Mouse (Mus musculus): ENCODE measurements around the gene Pole. TPM values are rescaled to one million over a fixed set of nuclear protein-coding genes. Genes with fewer than 3 reads are reported as not detected.

Gene Pole
- 6.1 and 10.9 TPM in 2 replicates for polyA plus RNA-seq (2015; fragmentation: Nextera tagmentation; extraction: Ambion mirVana)

DNA sequence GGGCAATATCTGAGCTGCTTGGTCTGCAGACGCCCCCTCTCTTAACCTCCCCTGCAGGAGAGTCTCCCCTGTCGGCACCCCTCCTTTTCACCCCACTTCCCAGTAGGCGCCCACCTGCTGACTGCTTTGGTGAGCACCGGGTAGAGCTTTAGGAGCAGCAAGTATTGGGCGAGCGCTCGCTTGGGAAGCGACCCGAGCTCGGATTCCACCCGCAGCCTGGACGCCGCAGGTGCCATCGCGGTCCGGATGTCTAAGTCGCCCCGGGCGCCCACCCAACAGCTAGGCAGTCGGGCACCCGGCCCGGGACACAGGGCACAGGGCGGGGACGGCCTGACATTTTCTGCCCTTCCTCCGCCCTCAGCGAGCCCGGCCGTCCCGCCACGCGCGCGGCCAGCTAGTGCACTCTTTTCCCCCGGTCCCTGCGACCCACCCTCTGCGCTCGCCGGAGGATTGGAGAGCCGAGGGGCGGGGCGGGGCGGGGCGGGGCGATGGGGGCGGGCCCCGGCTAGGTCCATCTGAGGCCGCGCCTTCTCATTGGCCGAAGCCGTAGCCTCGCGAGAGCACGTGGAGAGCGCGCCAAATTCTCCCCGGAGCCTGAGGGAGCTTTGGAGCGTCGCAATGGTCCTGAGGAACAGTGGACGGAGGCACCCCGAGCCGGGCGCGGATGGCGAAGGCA, at the start of gene Pole, which contains the start of gene Pxmp2:
TSS of gene Pole (plus strand) at position 537 of the 676 bp plus-strand sequence.
TSS of gene Pxmp2 (minus strand) at position 417 of the 676 bp plus-strand sequence.
- no peaks in the 10 kb centered on the region for H3K9me3 ChIP-seq (replicated peaks)
- peak within 1 kb of the TSS; percentile 81 for H3K9ac ChIP-seq (replicated peaks)
- H3K4me1 ChIP-seq = peaks cover 17% of the 10 kb centered on the region
- H3K27ac ChIP-seq (replicated peaks) = peak within 1 kb of the TSS; percentile 60
- H3K27me3 ChIP-seq (replicated peaks) = no peaks in the 10 kb centered on the region
- peak within 1 kb of the TSS; percentile 88 for H3K4me3 ChIP-seq (replicated peaks)
- peak within 1 kb of the TSS; percentile 97 for H3K4me2 ChIP-seq
- peaks cover 2% of the 10 kb centered on the region; the same call in 1 of the 2 replicates for H3K36me3 ChIP-seq
- peak; percentile 98 for ATAC-seq (ENCODE audit: low FRiP score)
- WGBS = under 1% methylated on average over 55 of the region's 64 CpGs

DNA sequence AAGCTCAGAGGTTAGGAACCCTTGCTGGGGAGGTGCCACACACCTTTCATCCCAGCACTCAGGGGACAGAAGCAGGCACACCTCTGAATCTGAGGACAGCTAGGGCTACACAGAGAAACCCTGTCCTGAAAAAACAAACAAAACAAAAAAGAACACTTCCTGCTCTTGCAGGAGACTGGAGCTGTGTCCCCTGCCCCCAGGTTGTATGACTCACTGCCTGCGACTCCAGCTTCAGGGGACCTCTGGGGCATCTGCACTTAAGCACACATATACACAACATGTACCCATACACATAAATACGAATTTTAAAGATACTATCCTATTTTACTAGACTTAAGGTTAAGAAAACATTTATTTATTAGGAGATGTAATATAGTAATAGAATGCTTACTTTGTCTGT, 42.0 kb upstream of the Pole start:
- Histone ChIP-seq H3K9me3 (replicated peaks) (no peaks in the 10 kb centered on the region), H3K4me3 (replicated peaks) (no peak overlapping the region), H3K4me2 (no peak overlapping the region), H3K27me3 (replicated peaks) (no peaks in the 10 kb centered on the region), H3K27ac (replicated peaks) (no peak overlapping the region), H3K9ac (replicated peaks) (no peak overlapping the region), H3K36me3 (peaks cover 75% of the 10 kb centered on the region), H3K4me1 (no peaks in the 10 kb centered on the region)
- no peak for ATAC-seq (ENCODE audit: low FRiP score)
- WGBS = 85% methylated on average over 2 of the region's 2 CpGs

DNA sequence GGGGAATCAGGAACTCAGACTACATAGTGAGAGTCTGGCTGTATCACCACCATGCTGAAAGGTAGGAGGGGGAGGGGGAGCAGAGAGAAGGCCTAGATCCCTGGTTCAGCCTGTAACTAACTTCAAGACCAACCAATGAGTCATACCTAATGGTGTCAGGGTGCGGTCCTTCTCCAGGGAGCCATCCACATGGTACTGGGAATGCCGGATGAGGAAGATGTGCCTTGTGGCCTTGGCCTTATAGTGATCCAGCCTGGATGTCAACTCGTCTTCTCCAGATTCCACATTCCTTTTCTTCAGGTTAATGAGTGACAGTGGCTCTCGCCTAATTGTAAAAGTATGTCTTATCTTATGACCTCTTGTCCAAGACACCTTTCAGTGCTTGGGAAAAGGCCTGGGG, 19.2 kb upstream of the Pole start:
- H3K36me3 ChIP-seq = peaks cover 39% of the 10 kb centered on the region
- H3K27ac ChIP-seq (replicated peaks) = no peak overlapping the region
- H3K4me1 ChIP-seq = peaks cover 15% of the 10 kb centered on the region
- no peak overlapping the region for H3K4me2 ChIP-seq
- no peaks in the 10 kb centered on the region for H3K9me3 ChIP-seq (replicated peaks)
- H3K9ac ChIP-seq (replicated peaks) = no peak overlapping the region
- 94% methylated on average over 4 of the region's 4 CpGs for WGBS
- H3K27me3 ChIP-seq (replicated peaks) = no peaks in the 10 kb centered on the region
- no peak for ATAC-seq (ENCODE audit: low FRiP score)
- no peak overlapping the region for H3K4me3 ChIP-seq (replicated peaks)

DNA sequence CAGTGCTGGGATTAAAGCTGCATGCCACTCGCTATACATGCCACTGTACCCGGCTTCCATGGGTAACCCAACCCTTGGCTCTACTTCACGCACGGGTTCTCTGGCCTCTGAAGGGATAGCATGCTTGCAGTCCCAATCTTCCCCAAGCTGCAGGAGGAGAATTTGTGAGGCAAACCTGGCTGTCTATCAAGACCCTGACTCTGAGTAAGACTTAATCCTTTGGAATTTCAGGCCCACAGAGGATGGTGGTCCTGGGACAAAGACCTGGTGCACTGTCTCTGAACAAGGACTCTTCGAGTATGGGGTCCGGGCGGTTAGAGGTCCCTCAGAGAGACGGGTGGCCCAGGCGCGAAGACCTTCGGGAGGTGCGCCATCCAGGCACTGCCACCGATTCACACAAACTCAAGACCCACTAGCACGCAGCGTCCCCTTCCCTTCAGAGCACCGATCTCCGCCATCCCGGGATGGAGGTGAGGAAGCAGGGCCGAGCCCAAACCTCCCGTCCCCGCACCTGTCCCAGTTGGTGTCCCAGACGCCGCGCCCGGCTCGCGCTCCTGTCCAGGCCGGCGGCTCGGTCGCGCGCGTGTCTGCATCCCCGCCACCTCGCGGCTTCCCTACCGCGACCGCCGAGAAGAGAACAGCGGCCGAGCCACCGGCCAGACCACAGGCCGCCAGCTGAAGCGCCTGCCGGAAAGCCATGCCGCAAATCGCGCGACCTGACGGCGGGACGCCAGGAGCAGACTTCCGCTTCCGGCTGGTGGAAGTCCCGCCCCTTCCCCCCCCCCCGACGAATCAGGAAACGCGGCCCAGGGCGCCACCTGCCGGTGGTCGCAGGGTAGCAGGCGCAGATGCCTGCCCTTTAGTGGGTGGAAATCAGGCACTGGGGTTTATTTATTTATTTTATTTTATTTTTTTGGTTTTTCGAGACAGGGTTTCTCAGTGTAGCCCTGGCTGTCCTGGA, 16.7 kb upstream of the Pole start, which contains the start of gene Pgam5:
TSS of gene Pgam5 (minus strand) at position 773 of the 961 bp plus-strand sequence.
- Histone ChIP-seq H3K27ac (replicated peaks) (peak within 1 kb of the TSS; percentile 78), H3K4me3 (replicated peaks) (peak within 1 kb of the TSS; percentile 94), H3K36me3 (peaks cover 31% of the 10 kb centered on the region), H3K4me1 (peaks cover 15% of the 10 kb centered on the region), H3K27me3 (replicated peaks) (no peaks in the 10 kb centered on the region), H3K9ac (replicated peaks) (peak within 1 kb of the TSS; percentile 88), H3K4me2 (peak within 1 kb of the TSS; percentile 85), H3K9me3 (replicated peaks) (no peaks in the 10 kb centered on the region)
- under 1% methylated on average over 66 of the region's 66 CpGs for WGBS
- ATAC-seq (ENCODE audit: low FRiP score) = peak; percentile 89

DNA sequence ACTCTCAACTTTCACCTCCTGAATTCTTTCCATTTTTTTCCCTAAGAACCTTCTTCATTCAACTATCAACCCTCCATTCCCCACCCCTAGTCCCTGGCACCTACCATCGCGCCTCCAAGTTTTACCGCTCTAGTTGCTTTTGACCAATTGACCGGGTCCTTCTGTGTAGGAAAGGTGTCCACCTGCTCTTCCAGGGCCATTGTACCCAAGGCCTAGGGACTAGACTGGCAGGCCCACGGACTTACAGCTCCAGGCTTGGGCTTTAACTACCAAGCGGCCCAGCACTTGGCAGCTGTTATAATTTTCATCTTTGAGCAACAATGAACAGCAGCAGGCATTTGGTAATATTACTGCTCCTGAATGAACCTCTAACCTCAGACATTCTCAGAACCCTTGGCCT, 15.9 kb upstream of the Pole start:
- WGBS = 95% methylated on average over 6 of the region's 6 CpGs
- Histone ChIP-seq H3K4me3 (replicated peaks) (no peak overlapping the region), H3K36me3 (peaks cover 22% of the 10 kb centered on the region), H3K9ac (replicated peaks) (no peak overlapping the region), H3K27ac (replicated peaks) (no peak overlapping the region), H3K4me1 (peaks cover 15% of the 10 kb centered on the region), H3K4me2 (peak overlapping the region; percentile 85; the same call in 1 of the 2 replicates), H3K9me3 (replicated peaks) (no peaks in the 10 kb centered on the region), H3K27me3 (replicated peaks) (no peaks in the 10 kb centered on the region)
- ATAC-seq (ENCODE audit: low FRiP score) = no peak

DNA sequence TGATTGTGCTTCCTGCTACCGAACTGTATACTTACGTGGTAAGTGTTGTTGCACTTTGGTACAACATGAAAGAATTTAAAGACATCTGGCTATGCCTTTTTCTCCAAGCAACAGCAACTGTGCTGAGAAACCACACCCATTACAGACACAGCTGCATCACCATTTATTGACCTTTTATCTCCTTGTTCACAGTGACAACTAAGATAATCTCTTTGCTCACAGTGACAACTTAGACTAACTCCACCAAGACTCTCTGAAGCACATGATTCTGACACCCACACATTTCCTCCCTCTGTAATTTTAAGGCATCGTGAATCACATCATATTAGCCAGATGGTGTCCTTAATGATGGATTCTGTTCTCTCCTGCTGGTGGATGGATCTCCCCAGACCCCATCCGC, 12.0 kb upstream of the Pole start:
- Histone ChIP-seq H3K9me3 (replicated peaks) (no peaks in the 10 kb centered on the region), H3K27ac (replicated peaks) (no peak overlapping the region), H3K4me2 (no peak overlapping the region), H3K9ac (replicated peaks) (no peak overlapping the region), H3K4me3 (replicated peaks) (no peak overlapping the region), H3K36me3 (no peaks in the 10 kb centered on the region), H3K27me3 (replicated peaks) (no peaks in the 10 kb centered on the region), H3K4me1 (no peaks in the 10 kb centered on the region)
- 91% methylated on average over 4 of the region's 4 CpGs for WGBS
- ATAC-seq (ENCODE audit: low FRiP score) = no peak

DNA sequence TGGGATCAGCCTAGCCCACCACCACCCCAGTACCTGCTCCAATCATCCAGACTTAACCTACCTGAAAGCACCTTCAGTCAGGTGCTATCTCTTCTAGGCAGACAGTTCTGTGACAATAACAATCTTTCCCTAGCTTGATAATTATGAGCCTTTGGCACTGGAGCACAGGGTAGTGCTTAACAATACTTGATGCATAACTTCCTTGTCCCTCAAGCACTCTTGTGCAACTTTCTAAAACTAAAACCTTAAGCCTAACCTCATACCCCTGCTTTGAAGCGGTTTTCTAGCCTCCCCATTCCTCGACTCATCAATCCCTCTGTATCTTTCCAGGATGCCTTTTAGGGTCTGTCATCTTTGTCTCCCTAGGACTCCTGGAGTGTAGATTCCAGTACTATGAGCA, 11.3 kb upstream of the Pole start:
- no peak overlapping the region for H3K9ac ChIP-seq (replicated peaks)
- H3K27me3 ChIP-seq (replicated peaks) = no peaks in the 10 kb centered on the region
- H3K27ac ChIP-seq (replicated peaks) = no peak overlapping the region
- no peaks in the 10 kb centered on the region for H3K36me3 ChIP-seq
- no peaks in the 10 kb centered on the region for H3K4me1 ChIP-seq
- no peaks in the 10 kb centered on the region for H3K9me3 ChIP-seq (replicated peaks)
- H3K4me2 ChIP-seq = no peak overlapping the region
- ATAC-seq (ENCODE audit: low FRiP score) = no peak
- 67% methylated on average over 2 of the region's 2 CpGs for WGBS
- H3K4me3 ChIP-seq (replicated peaks) = no peak overlapping the region

DNA sequence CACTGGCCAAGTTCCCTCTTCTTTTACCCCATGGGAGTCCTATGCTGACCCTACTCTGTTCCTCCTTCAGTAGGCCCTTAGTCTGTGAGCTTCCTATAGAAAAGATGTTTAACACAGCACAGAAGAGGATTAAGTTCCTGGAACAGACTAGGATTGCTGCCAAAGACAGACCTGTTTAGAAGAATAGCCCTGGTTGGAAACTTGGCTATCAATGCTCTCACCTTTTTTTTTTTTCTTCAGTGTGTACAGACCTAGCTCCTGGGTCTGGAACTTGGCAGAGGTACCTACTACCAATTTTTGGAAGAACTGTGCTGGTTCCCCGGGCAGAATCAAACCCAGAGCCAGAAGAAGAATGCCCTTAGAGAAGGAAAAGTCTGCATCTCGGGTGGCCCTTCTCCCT, 9.7 kb upstream of the Pole start:
- Histone ChIP-seq H3K9me3 (replicated peaks) (no peaks in the 10 kb centered on the region), H3K36me3 (no peaks in the 10 kb centered on the region), H3K4me3 (replicated peaks) (no peak overlapping the region), H3K4me2 (no peak overlapping the region), H3K27ac (replicated peaks) (no peak overlapping the region), H3K9ac (replicated peaks) (no peak overlapping the region), H3K4me1 (no peaks in the 10 kb centered on the region), H3K27me3 (replicated peaks) (no peaks in the 10 kb centered on the region)
- 84% methylated on average over 2 of the region's 2 CpGs for WGBS
- no peak for ATAC-seq (ENCODE audit: low FRiP score)

DNA sequence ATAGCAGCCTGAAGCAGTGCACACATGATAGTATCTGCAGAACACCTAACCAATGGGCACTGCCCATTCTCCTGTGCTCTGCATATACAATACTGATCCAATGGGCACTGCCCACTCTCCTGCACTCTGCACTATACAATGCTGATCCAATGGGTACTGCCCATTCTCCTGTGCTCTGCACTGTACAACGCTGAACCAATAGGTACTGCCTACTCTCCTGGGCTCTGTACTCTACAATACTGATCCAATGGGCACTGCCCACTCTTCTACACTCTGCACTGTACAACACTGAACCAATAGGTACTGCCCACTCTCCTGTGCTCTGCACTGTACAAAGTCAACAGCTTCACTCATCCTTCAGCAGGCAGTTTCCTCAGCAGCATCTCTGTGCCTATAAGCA, 9.2 kb upstream of the Pole start:
- WGBS = 93% methylated on average over 1 of the region's 1 CpGs

DNA sequence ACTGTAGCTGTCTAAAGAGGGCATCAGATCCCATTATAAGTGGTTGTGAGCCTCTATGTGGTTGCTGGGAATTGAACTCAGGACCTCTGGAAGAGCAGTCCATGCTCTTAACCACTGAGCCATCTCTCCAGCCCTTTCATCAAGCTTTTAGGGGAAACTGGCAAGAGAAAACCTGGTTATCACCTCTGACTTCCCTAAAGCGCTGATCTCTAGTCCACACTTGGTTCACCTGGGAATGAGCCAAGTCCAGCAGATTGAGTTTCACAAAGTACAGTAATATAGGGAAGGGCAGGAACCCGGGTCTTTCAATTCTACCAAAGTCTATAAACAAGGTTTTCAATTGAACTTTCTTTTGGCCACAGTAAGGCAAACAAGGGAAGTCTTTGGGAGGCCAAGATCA, 4.1 kb upstream of the Pole start:
- no peaks in the 10 kb centered on the region for H3K36me3 ChIP-seq
- peaks cover 14% of the 10 kb centered on the region for H3K4me1 ChIP-seq
- no peak overlapping the region for H3K4me3 ChIP-seq (replicated peaks)
- no peak overlapping the region for H3K4me2 ChIP-seq
- no peak for ATAC-seq (ENCODE audit: low FRiP score)
- no peak overlapping the region for H3K9ac ChIP-seq (replicated peaks)
- H3K9me3 ChIP-seq (replicated peaks) = no peaks in the 10 kb centered on the region
- WGBS = 86% methylated on average over 2 of the region's 2 CpGs
- no peak overlapping the region for H3K27ac ChIP-seq (replicated peaks)
- H3K27me3 ChIP-seq (replicated peaks) = no peaks in the 10 kb centered on the region

More for the DNA sequence above, 9.2 kb upstream of the Pole start:
- no peaks in the 10 kb centered on the region for H3K9me3 ChIP-seq (replicated peaks)
- no peaks in the 10 kb centered on the region for H3K36me3 ChIP-seq
- no peak overlapping the region for H3K4me2 ChIP-seq
- H3K9ac ChIP-seq (replicated peaks) = no peak overlapping the region
- no peaks in the 10 kb centered on the region for H3K4me1 ChIP-seq
- H3K4me3 ChIP-seq (replicated peaks) = no peak overlapping the region
- no peak for ATAC-seq (ENCODE audit: low FRiP score)
- no peak overlapping the region for H3K27ac ChIP-seq (replicated peaks)
- H3K27me3 ChIP-seq (replicated peaks) = no peaks in the 10 kb centered on the region

DNA sequence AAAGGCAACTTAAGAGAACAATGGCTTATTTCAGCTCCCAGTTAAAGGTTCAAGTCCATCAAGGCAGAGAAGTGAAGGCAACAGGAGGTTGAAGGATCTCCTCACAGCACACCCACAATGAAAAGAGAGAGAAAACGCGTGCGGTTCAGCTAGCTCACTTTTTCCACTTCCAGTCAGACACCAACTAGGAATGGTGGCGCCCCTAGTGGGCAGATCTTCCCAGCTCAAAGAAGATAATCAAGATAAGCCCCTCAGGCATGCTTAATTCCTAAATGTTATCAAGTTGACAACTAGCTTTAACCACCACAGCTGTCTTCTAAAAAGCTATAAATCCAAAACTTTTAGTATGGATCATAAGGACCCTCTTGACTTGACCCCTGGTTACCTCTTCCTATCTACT, 1.6 kb upstream of the Pole start:
- 8% methylated on average over 4 of the region's 4 CpGs for WGBS
- no peaks in the 10 kb centered on the region for H3K36me3 ChIP-seq

More for the DNA sequence above, 1.6 kb upstream of the Pole start:
- no peak overlapping the region for H3K4me3 ChIP-seq (replicated peaks)
- no peak overlapping the region for H3K9ac ChIP-seq (replicated peaks)
- peak overlapping the region; percentile 97 for H3K4me2 ChIP-seq
- peaks cover 17% of the 10 kb centered on the region for H3K4me1 ChIP-seq
- H3K27me3 ChIP-seq (replicated peaks) = no peaks in the 10 kb centered on the region
- no peaks in the 10 kb centered on the region for H3K9me3 ChIP-seq (replicated peaks)
- no peak for ATAC-seq (ENCODE audit: low FRiP score)
- no peak overlapping the region for H3K27ac ChIP-seq (replicated peaks)
